Mouse (Mus musculus) MEL (cell line): ENCODE data around the gene 1700034J05Rik. TPM values are rescaled to one million over a fixed set of nuclear protein-coding genes. Genes with fewer than 3 reads are reported as not detected.

Experiments used
- DNase-seq: peaks from one replicate; pipeline ENCODE4 v3.0.0; 2011; ENCODE audit warnings: low read depth, low spot score
- H3K27ac ChIP-seq: 2 replicates; pipeline ENCODE4 v1.5.1; 2012; ENCODE audit warnings: low read depth, mild to moderate bottlenecking, control low read depth, low read length, moderate library complexity; ENCODE audit not compliant: control insufficient read depth
- H3K27me3 ChIP-seq, 2 experiments: fragments of 150-350 bp in 1 of 2; sonication (generic) in 1 of 2; 2 replicates each; pipeline ENCODE4 v1.6.1; 2012; ENCODE audit warnings: low read length in 2 of 2, mild to moderate bottlenecking in 2 of 2, improper control_type of control experiment in 1 of 2, moderate library complexity in 1 of 2; ENCODE audit not compliant: insufficient read depth in 2 of 2, control insufficient read depth in 1 of 2
- H3K36me3 ChIP-seq, 2 experiments: 2 replicates each; pipeline ENCODE4 v1.6.1; 2012 to 2014; ENCODE audit warnings: low read length in 2 of 2, improper control_type of control experiment in 1 of 2, inconsistent platforms in 1 of 2, mild to moderate bottlenecking in 1 of 2; ENCODE audit not compliant: insufficient read depth in 2 of 2, control insufficient read depth in 1 of 2
- H3K4me1 ChIP-seq, 2 experiments: fragments of 150-350 bp in 1 of 2; sonication (generic) in 1 of 2; 2 replicates each; pipeline ENCODE4 v1.6.1; 2012; ENCODE audit warnings: low read length in 2 of 2, improper control_type of control experiment in 1 of 2, mild to moderate bottlenecking in 1 of 2; ENCODE audit not compliant: insufficient read depth in 2 of 2, control insufficient read depth in 1 of 2
- H3K4me3 ChIP-seq, 2 experiments: fragments of 150-350 bp in 1 of 2; sonication (generic) in 1 of 2; 2 replicates each; pipeline ENCODE4 v1.5.1; 2012; ENCODE audit warnings: low read depth in 2 of 2, low read length in 2 of 2, mild to moderate bottlenecking in 2 of 2, moderate library complexity in 2 of 2, control low read depth in 1 of 2, improper control_type of control experiment in 1 of 2; ENCODE audit not compliant: control insufficient read depth in 1 of 2, insufficient read depth in 1 of 2
- H3K79me2 ChIP-seq: 2 replicates; pipeline ENCODE4 v1.6.1; 2012; ENCODE audit warnings: mild to moderate bottlenecking, low read length, moderate library complexity; ENCODE audit not compliant: control insufficient read depth, poor library complexity, insufficient read depth
- H3K9ac ChIP-seq: 2 replicates; pipeline ENCODE4 v1.6.1; 2012; ENCODE audit warnings: low read depth, mild to moderate bottlenecking, control low read depth, low read length, moderate library complexity; ENCODE audit not compliant: control insufficient read depth, poor library complexity, severe bottlenecking
- H3K9me3 ChIP-seq: fragments of 150-350 bp; sonication (generic); replicated peaks from 2 replicates; pipeline ENCODE4 v1.6.1; 2012; ENCODE audit warnings: mild to moderate bottlenecking, low read length, improper control_type of control experiment, moderate library complexity; ENCODE audit not compliant: insufficient read depth
- BHLHE40 ChIP-seq: IDR thresholded peaks from 2 replicates; pipeline ENCODE4 v1.6.1; 2012; ENCODE audit warnings: low read depth, mild to moderate bottlenecking, inconsistent platforms, low read length, improper control_type of control experiment, borderline replicate concordance
- CHD1 ChIP-seq: IDR thresholded peaks from 2 replicates; pipeline ENCODE4 v1.6.1; 2012; ENCODE audit warnings: low read depth, mild to moderate bottlenecking, inconsistent platforms, low read length, improper control_type of control experiment
- CHD2 ChIP-seq: IDR thresholded peaks from 2 replicates; pipeline ENCODE4 v1.6.1; 2011; ENCODE audit warnings: low read length, improper control_type of control experiment
- CTCF ChIP-seq, 3 experiments: IDR thresholded peaks in 2 of 3; conservative IDR thresholded peaks in 1 of 3; 2 replicates each; pipeline ENCODE4 v1.5.1; 2011 to 2012; ENCODE audit warnings: low read length in 3 of 3, low read depth in 2 of 3, mild to moderate bottlenecking in 2 of 3, improper control_type of control experiment in 1 of 3, inconsistent platforms in 1 of 3, mixed read lengths in 1 of 3, moderate library complexity in 1 of 3; ENCODE audit not compliant: control insufficient read depth in 1 of 3, insufficient read depth in 1 of 3, poor library complexity in 1 of 3, severe bottlenecking in 1 of 3
- E2F4 ChIP-seq: IDR thresholded peaks from 2 replicates; pipeline ENCODE4 v1.6.1; 2011; ENCODE audit warnings: low read depth, low read length, improper control_type of control experiment, borderline replicate concordance
- ELF1 ChIP-seq: IDR thresholded peaks from 2 replicates; pipeline ENCODE4 v1.6.1; 2014; ENCODE audit warnings: low read depth, mild to moderate bottlenecking, inconsistent platforms, low read length, improper control_type of control experiment, moderate library complexity
- EP300 ChIP-seq, 2 experiments: IDR thresholded peaks; 2 replicates each; pipeline ENCODE4 v1.6.1; 2011; ENCODE audit warnings: improper control_type of control experiment in 2 of 2, low read length in 2 of 2, low read depth in 1 of 2, mild to moderate bottlenecking in 1 of 2
- ETS1 ChIP-seq: IDR thresholded peaks from 2 replicates; pipeline ENCODE4 v1.6.1; 2012; ENCODE audit warnings: low read depth, mild to moderate bottlenecking, inconsistent platforms, low read length, improper control_type of control experiment, moderate library complexity
- GATA1 ChIP-seq: IDR thresholded peaks from 2 replicates; pipeline ENCODE4 v1.6.1; 2011; ENCODE audit warnings: low read depth, low read length, improper control_type of control experiment
- HCFC1 ChIP-seq: IDR thresholded peaks from 2 replicates; pipeline ENCODE4 v1.6.1; 2012; ENCODE audit warnings: low read depth, mild to moderate bottlenecking, inconsistent platforms, low read length, improper control_type of control experiment, moderate library complexity
- KAT2A ChIP-seq: conservative IDR thresholded peaks from 2 replicates; pipeline ENCODE4 v1.6.1; 2012; ENCODE audit warnings: low read depth, low read length, improper control_type of control experiment, inconsistent platforms
- MAFK ChIP-seq: IDR thresholded peaks from 2 replicates; pipeline ENCODE4 v1.6.1; 2011; ENCODE audit warnings: low read depth, mild to moderate bottlenecking, low read length, improper control_type of control experiment, borderline replicate concordance
- MXI1 ChIP-seq: IDR thresholded peaks from 2 replicates; pipeline ENCODE4 v1.6.1; 2011; ENCODE audit warnings: mild to moderate bottlenecking, low read depth, low read length, improper control_type of control experiment
- MYC ChIP-seq: IDR thresholded peaks from 2 replicates; pipeline ENCODE4 v1.6.1; 2011; ENCODE audit warnings: low read depth, mild to moderate bottlenecking, low read length, improper control_type of control experiment, moderate library complexity
- NELFE ChIP-seq: IDR thresholded peaks from 2 replicates; pipeline ENCODE4 v1.6.1; 2011; ENCODE audit warnings: low read depth, low read length, improper control_type of control experiment
- NRF1 ChIP-seq: IDR thresholded peaks from 2 replicates; pipeline ENCODE4 v1.6.1; 2014; ENCODE audit warnings: low read depth, mild to moderate bottlenecking, inconsistent platforms, low read length, improper control_type of control experiment, moderate library complexity; ENCODE audit not compliant: poor library complexity, insufficient read depth, severe bottlenecking
- POLR2A ChIP-seq, 2 experiments: IDR thresholded peaks; 2 replicates each; pipeline ENCODE4 v1.6.1; 2011 to 2012; ENCODE audit warnings: low read length in 2 of 2, mild to moderate bottlenecking in 2 of 2, control low read depth in 1 of 2, improper control_type of control experiment in 1 of 2, low read depth in 1 of 2, moderate library complexity in 1 of 2; ENCODE audit not compliant: control insufficient read depth in 1 of 2, insufficient read depth in 1 of 2, poor library complexity in 1 of 2
- POLR2AphosphoS2 ChIP-seq: IDR thresholded peaks from 2 replicates; pipeline ENCODE4 v1.6.1; 2011; ENCODE audit warnings: low read length, improper control_type of control experiment
- POLR2AphosphoS5 ChIP-seq: IDR thresholded peaks from 2 replicates; pipeline ENCODE4 v1.6.1; 2012; ENCODE audit warnings: low read depth, borderline replicate concordance, mild to moderate bottlenecking, inconsistent platforms, low read length, moderate library complexity, mixed read lengths
- RCOR1 ChIP-seq: IDR thresholded peaks from 2 replicates; pipeline ENCODE4 v1.6.1; 2012; ENCODE audit warnings: low read depth, mild to moderate bottlenecking, inconsistent platforms, low read length, improper control_type of control experiment
- SIN3A ChIP-seq: IDR thresholded peaks from 2 replicates; pipeline ENCODE4 v1.6.1; 2012; ENCODE audit warnings: low read length, improper control_type of control experiment, inconsistent platforms
- SMC3 ChIP-seq: IDR thresholded peaks from 2 replicates; pipeline ENCODE4 v1.6.1; 2011; ENCODE audit warnings: low read depth, low read length, improper control_type of control experiment
- TAL1 ChIP-seq: IDR thresholded peaks from 2 replicates; pipeline ENCODE4 v1.6.1; 2012; ENCODE audit warnings: mild to moderate bottlenecking, inconsistent platforms, low read length, moderate library complexity, mixed read lengths
- TBP ChIP-seq: IDR thresholded peaks from 2 replicates; pipeline ENCODE4 v1.8.0; 2011; ENCODE audit warnings: low read depth, low read length, improper control_type of control experiment
- TCF12 ChIP-seq: IDR thresholded peaks from 2 replicates; pipeline ENCODE4 v1.6.1; 2014; ENCODE audit warnings: low read depth, mild to moderate bottlenecking, inconsistent platforms, low read length, improper control_type of control experiment, moderate library complexity
- ZC3H11A ChIP-seq: IDR thresholded peaks from 2 replicates; pipeline ENCODE4 v1.6.1; 2012; ENCODE audit warnings: low read depth, mild to moderate bottlenecking, inconsistent platforms, low read length, improper control_type of control experiment
- ZKSCAN1 ChIP-seq: IDR thresholded peaks from 2 replicates; pipeline ENCODE4 v1.6.1; 2012; ENCODE audit warnings: low read depth, mild to moderate bottlenecking, inconsistent platforms, low read length, improper control_type of control experiment, moderate library complexity
- ZMIZ1 ChIP-seq: IDR thresholded peaks from 2 replicates; pipeline ENCODE4 v1.6.1; 2012; ENCODE audit warnings: low read depth, mild to moderate bottlenecking, inconsistent platforms, low read length, improper control_type of control experiment, moderate library complexity
- ZNF384 ChIP-seq: IDR thresholded peaks from 2 replicates; pipeline ENCODE4 v1.6.1; 2012; ENCODE audit warnings: low read depth, mild to moderate bottlenecking, inconsistent platforms, low read length, improper control_type of control experiment
- polyA plus RNA-seq, 2 experiments: library from polyadenylated mRNA; stranded (reverse) in 1 of 2; unstranded in 1 of 2; fragments of >175 nt in 1 of 2; fragments of >200 nt in 1 of 2; gene quantifications; 2 replicates each; pipeline versions ENCODE4 v1.2.1 to v1.2.4; 2012; ENCODE audit warnings: low replicate concordance in 2 of 2, low read depth in 1 of 2; ENCODE audit not compliant: insufficient read length in 2 of 2, insufficient read depth in 1 of 2, missing spikeins in 1 of 2
- total RNA-seq: library from RNA; depleted of rRNA; stranded (reverse); fragments of 300-350 nt; gene quantifications from 2 replicates; pipeline ENCODE4 v1.2.3, GENCODE M21; 2012

Gene 1700034J05Rik
- total and polyA plus RNA-seq, 3 experiments: not detected

- Histone ChIP-seq H3K79me2 (no peaks in the 10 kb centered on the region), H3K4me1 (peaks cover 29 to 36% of the 10 kb centered on the region in 2 experiments), H3K36me3 (peaks cover 0 to 43% of the 10 kb centered on the region in 2 experiments; a peak in 2 of 4 replicates), H3K9ac (no peak overlapping the region), H3K27me3 (no peaks in the 10 kb centered on the region), H3K9me3 (no peaks in the 10 kb centered on the region), H3K4me3 (no peak overlapping the region), H3K27ac (no peak overlapping the region)
- TF ChIP-seq KAT2A: no peak
- TF ChIP-seq POLR2AphosphoS2: no peak
- no peak for TF ChIP-seq ELF1
- no peak for TF ChIP-seq HCFC1
- no peak for TF ChIP-seq CHD2
- no peak for TF ChIP-seq TBP
- no peak for TF ChIP-seq CTCF (IDR thresholded peaks at IDR 0.05 in 2 of 3, conservative IDR thresholded peaks at IDR 0.05 in 1 of 3; ENCODE audit: control insufficient read depth in 1 of 3, insufficient read depth in 1 of 3, low read depth in 2 of 3, low read length in 3 of 3, poor library complexity in 1 of 3, severe bottlenecking in 1 of 3)
- no peak for TF ChIP-seq MYC
- no peak for TF ChIP-seq POLR2A (IDR thresholded peaks at IDR 0.05; ENCODE audit: control insufficient read depth in 1 of 2, insufficient read depth in 1 of 2, low read depth in 1 of 2, low read length in 2 of 2, poor library complexity in 1 of 2)
- no peak; the same call in 1 of the 2 replicates for TF ChIP-seq RCOR1
- no peak for TF ChIP-seq NRF1
- TF ChIP-seq SIN3A: no peak; the same call in 1 of the 2 replicates
- TF ChIP-seq GATA1: no peak
- TF ChIP-seq CHD1: no peak
- TF ChIP-seq ZC3H11A: no peak
- TF ChIP-seq E2F4: no peak
- no peak for DNase-seq
Measured at GRCm38 (mm10) chr6:146950454-146950832, 3.8 kb downstream of the 1700034J05Rik start.

GRCm38 (mm10) chr6:146949682-146950453 lies 4.4 kb downstream of the 1700034J05Rik start:
- H3K4me3 ChIP-seq: no peak overlapping the region
- H3K36me3 ChIP-seq: peaks cover 0 to 38% of the 10 kb centered on the region in 2 experiments; a peak in 2 of 4 replicates
- H3K4me1 ChIP-seq: peaks cover 26 to 32% of the 10 kb centered on the region in 2 experiments
- peak; percentile 55 for DNase-seq
- H3K79me2 ChIP-seq: no peaks in the 10 kb centered on the region
- H3K27ac ChIP-seq: no peak overlapping the region
- H3K9me3 ChIP-seq: no peaks in the 10 kb centered on the region
- H3K9ac ChIP-seq: no peak overlapping the region
- H3K27me3 ChIP-seq: no peaks in the 10 kb centered on the region
- TF ChIP-seq EP300 (IDR thresholded peaks at IDR 0.05; ENCODE audit: low read depth in 1 of 2, low read length in 2 of 2) (peak; percentile 59 to 65; a peak in 3 of 4 replicates), SIN3A (no peak; the same call in 1 of the 2 replicates), NELFE (no peak), POLR2AphosphoS5 (no peak), ZMIZ1 (no peak), ETS1 (0 out of 2 replicates have a peak, but pooled peaks have one; percentile 27), BHLHE40 (no peak), SMC3 (no peak), POLR2AphosphoS2 (no peak), CTCF (IDR thresholded peaks at IDR 0.05 in 2 of 3, conservative IDR thresholded peaks at IDR 0.05 in 1 of 3; ENCODE audit: control insufficient read depth in 1 of 3, insufficient read depth in 1 of 3, low read depth in 2 of 3, low read length in 3 of 3, poor library complexity in 1 of 3, severe bottlenecking in 1 of 3) (no peak), ELF1 (no peak), ZKSCAN1 (no peak), GATA1 (peak; percentile 74), RCOR1 (peak; percentile 75), ZNF384 (peak; percentile 90), MAFK (no peak), TCF12 (peak; percentile 35; the same call in 1 of the 2 replicates), TBP (no peak), MXI1 (no peak), NRF1 (no peak), CHD2 (no peak), MYC (no peak), TAL1 (peak; percentile 25; the same call in 1 of the 2 replicates)
